Mouse (Mus musculus) heart, adult 18-20 months (tissue): ENCODE results near the gene Tcf25. TPM values are rescaled to one million over a fixed set of nuclear protein-coding genes. Genes with fewer than 3 reads are reported as not detected.
"Not testable (repeated sequence)": the region's sequence is repeated elsewhere in the genome, so short reads cannot be mapped to it uniquely, and the experiment has no call there.

Experiments used
- DNase-seq, 2 experiments: peaks; one replicate each; pipeline ENCODE4 v3.0.0; 2021 to 2022; ENCODE audit warnings: mixed read lengths in 1 of 2
- total RNA-seq, 2 experiments: library from RNA; stranded (reverse); gene quantifications; 2 replicates each; pipeline ENCODE4 v1.2.3; 2021

Gene Tcf25
- total RNA-seq, 2 experiments from 2014 or later, result 129 to 152 TPM

GRCm38 (mm10) chr8:123428939-123429721 lies 55.6 kb downstream of the Tcf25 start:
- no peak for DNase-seq

- not testable (repeated sequence) for DNase-seq
Observed at GRCm38 (mm10) chr8:123429722-123430013, 56.1 kb downstream of the Tcf25 start.

- not testable (repeated sequence) for DNase-seq
Observed at GRCm38 (mm10) chr8:123430936-123431335, 57.4 kb downstream of the Tcf25 start.

DNA sequence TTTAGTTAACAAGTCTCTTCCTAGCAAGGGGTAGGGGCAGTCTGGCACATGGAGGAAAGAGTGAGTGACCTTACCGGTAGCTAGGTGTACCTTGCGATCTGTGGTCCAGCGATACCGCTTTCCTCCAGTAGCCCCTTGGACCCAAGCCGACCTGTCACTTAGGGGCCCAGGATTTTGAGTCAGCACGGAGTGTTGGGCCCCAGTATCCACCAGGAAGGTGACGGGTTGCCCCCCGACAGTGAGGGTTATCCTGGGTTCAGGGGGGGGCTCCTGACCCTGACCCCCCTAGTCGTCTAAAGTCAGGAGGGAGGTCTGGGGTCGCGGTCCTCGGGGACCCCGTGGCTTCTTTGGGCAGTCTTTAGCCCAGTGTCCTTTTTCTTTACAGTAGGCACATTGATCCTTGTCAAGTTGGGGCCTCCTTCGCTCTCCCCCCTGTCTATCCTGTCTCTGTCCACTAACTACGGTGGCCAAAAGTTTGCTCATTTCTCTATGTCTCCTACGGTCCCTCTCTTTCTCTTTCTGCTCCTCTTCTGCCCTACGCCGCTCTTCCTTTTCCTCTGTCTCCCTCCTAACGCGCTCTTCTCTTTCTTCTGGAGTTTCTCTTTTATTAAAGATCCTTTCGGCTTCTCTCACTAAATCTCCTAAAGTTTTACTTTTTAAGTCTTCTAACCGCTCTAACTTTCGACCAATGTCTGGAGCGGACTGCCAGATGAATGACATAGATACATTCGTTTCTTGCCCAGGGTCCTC lies 58.2 kb downstream of the Tcf25 start:
- no peak for DNase-seq

- DNase-seq, result no peak
Observed at GRCm38 (mm10) chr8:123432381-123432780, 58.8 kb downstream of the Tcf25 start.

DNA sequence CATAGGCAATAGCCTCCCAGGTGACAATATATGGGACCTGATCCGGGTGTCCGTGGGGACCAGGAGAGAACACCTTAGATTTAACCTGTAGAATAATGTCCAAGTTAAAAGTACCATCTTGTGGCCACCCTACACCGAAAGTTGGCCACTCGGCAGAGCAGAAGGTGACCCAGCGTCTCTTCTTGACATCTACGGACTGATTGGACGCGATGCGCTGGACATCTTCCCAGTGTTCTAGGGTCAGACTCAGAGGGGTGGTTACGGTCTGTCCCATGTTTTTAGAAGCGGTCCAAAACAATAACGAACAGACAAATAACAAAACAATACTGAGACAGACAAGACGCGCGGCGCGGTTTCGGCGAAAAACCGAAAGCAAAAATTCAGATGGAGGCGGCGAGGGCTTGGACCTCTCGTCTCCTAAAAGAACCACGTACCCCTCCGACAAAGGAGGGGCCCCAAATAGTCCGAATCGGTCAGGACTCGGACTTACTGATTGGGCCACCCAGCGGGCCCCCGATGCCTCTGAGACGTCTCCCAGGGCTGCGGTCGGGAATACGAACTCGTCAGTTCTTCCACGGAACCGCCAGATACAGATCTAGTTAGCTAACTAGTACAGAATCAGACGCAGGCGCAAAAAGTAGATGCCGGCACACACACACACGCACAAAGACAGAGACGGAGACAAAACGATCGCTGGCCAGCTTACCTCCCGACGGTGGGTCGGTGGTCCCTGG lies 59.9 kb downstream of the Tcf25 start:
- not testable (repeated sequence) for DNase-seq

DNA sequence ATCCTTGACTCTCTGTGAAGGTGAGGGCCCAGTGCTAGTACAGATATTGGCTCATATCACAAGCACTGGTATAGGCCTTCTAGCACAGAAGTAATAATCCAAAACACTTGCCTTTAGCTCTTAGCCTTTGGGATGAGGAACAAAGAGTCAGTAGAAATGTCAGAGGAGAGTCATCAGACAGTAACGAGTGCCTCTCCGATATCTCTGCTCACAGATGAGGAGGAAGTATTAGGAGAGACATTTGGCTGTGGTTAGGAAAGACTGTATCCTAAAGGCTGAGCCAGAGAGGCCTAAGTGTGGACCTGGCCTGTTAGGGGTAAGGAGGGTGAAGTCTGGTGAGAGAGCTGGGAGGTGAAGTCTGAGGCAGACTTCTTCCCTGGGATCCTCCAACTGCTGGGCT lies 68.2 kb downstream of the Tcf25 start:
- DNase-seq, result no peak

DNA sequence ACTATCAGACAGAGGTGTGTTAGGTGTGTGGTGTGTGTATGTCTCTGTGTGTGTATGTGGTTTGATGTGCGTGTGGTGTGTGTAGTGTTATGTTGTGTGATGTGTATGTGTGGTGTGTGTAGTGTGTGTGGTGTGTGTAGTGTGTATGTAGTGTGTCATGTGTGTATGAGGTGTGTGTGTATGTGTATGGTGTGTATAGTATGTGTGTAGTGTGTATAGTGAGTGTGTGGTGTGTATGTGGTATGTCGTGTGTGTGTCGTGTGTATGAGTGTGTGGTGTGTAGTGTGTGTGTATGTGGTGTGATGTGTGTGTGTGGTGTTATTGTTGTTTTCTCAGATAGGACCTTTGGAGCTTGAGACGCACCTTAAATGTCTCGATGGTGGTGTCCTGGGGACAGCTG lies 68.8 kb downstream of the Tcf25 start:
- no peak for DNase-seq

GRCm38 (mm10) chr8:123442871-123443575 lies 69.5 kb downstream of the Tcf25 start:
- DNase-seq, result peak; percentile 94 to 99

GRCm38 (mm10) chr8:123443576-123443921 lies 70.0 kb downstream of the Tcf25 start:
- no peak for DNase-seq

- DNase-seq, result no peak
Observed at GRCm38 (mm10) chr8:123444131-123444530, 70.6 kb downstream of the Tcf25 start.

DNA sequence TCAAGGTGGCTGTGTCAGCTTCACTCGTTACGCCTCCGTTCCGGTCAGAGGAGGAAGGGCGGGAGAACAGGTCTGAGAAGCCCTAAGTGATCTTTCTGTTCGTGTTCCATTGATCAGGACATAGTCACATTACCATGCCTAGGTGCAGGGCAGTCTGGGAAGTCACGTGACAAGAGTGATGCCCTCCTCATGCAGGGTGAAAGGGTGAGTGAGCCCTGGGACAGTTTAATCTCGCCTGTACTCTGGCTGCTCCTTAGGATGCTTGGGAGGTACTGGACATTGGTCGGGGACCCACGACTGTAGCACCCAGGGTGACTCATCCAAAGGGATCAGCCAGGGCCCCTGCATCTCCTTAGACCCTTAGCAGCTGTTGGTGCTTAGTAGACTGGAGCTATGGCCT lies 72.4 kb downstream of the Tcf25 start:
- DNase-seq, result no peak

- DNase-seq, result peak in 1 of 2 experiments; percentile 17
Observed at GRCm38 (mm10) chr8:123446799-123447198, 73.2 kb downstream of the Tcf25 start.

DNA sequence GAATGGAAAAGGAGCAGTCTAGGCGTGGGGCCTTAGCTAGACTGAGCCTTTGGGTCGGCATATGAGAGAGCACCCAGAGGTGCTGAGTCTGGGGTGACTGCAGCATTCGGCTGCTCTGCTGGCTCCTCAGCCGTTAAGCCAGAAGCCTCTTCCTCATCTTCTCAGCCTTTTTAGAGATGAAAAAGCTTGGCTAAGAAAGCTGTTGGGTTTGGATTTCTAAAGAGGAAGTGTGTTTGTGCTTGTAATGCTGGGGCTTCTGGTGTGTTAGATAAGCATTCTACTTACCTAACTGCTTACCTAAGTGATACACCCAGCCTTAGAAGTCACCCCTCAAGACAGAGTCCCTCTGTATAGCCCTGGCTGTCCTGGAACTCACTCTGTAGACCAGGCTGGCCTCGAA lies 77.2 kb downstream of the Tcf25 start:
- no peak for DNase-seq

- DNase-seq, result not testable (repeated sequence)
Observed at GRCm38 (mm10) chr8:123451747-123452146, 78.2 kb downstream of the Tcf25 start.

- DNase-seq, result no peak
Observed at GRCm38 (mm10) chr8:123452149-123452548, 78.6 kb downstream of the Tcf25 start.

GRCm38 (mm10) chr8:123453291-123453690 lies 79.7 kb downstream of the Tcf25 start:
- no peak for DNase-seq

Other genes starting within 250 kb of the Tcf25 start
- 1 to 10 TPM in 1 of 2 experiments, under 1 TPM in 1; 0.82 to 1.3 TPM for gene Sult5a1, start 215.4 kb upstream of the Tcf25 start, total RNA-seq
- 10 to 100 TPM; 28.2 to 38.9 TPM for gene Dpep1, start 187.5 kb upstream of the Tcf25 start, total RNA-seq
- gene Chmp1a, start 161.0 kb upstream of the Tcf25 start, total RNA-seq, result 10 to 100 TPM; 56.4 to 68.6 TPM
- 10 to 100 TPM; 28.5 to 31.6 TPM for gene Spata33, start 160.9 kb upstream of the Tcf25 start, total RNA-seq
- gene Cdk10, start 148.9 kb upstream of the Tcf25 start, total RNA-seq, result 10 to 100 TPM; 17.5 to 24.2 TPM
- 1 to 10 TPM; 7.0 to 7.9 TPM for gene Spata2l, start 137.5 kb upstream of the Tcf25 start, total RNA-seq
- gene Zfp276, start 119.6 kb upstream of the Tcf25 start, total RNA-seq, result 10 to 100 TPM; 10.3 to 13.4 TPM
- 10 to 100 TPM; 27.8 to 31.5 TPM for gene Vps9d1, start 119.4 kb upstream of the Tcf25 start, total RNA-seq
- 1 to 10 TPM; 4.5 to 8.4 TPM for gene Fanca, start 55.2 kb upstream of the Tcf25 start, total RNA-seq
- gene Spire2, start 41.0 kb upstream of the Tcf25 start, total RNA-seq, result under 1 TPM in 1 of 2 experiments, not detected in 1; 0.31 TPM
- not detected for gene Mc1r, start 33.4 kb downstream of the Tcf25 start, total RNA-seq
- under 1 TPM; 0.22 to 0.26 TPM for gene Tubb3, start 37.7 kb downstream of the Tcf25 start, total RNA-seq
- 10 to 100 TPM; 64.5 to 64.6 TPM for gene Def8, start 49.8 kb downstream of the Tcf25 start, total RNA-seq
- gene Afg3l1, start 104.2 kb downstream of the Tcf25 start, total RNA-seq, result 10 to 100 TPM; 72.1 to 72.9 TPM
- not detected for gene Dbndd1, start 141.7 kb downstream of the Tcf25 start, total RNA-seq
- 1 to 10 TPM; 3.2 to 4.0 TPM for gene Gas8, start 145.1 kb downstream of the Tcf25 start, total RNA-seq